Mouse (Mus musculus) midbrain, embryonic 14.5 days (tissue): ENCODE results near the gene Fbxl17. TPM values are rescaled to one million over a fixed set of nuclear protein-coding genes. Genes with fewer than 3 reads are reported as not detected.

Experiments
- ATAC-seq: fragments of 200-750 bp; cut with Nextera tagmentation; 2 replicates; pipeline ENCODE4 v1.8.0; 2017; ENCODE audit warnings: moderate number of reproducible peaks, moderate library complexity; ENCODE audit not compliant: low FRiP score, low TSS enrichment
- DNase-seq: peaks from one replicate; pipeline ENCODE4 v3.0.0-alpha.2; 2015
- H3K27ac ChIP-seq: fragments of 300-500 bp; sonication (generic); replicated peaks from 2 replicates; pipeline ENCODE4 v1.5.1; 2014; ENCODE audit warnings: mild to moderate bottlenecking, low read depth, low read length, moderate library complexity
- H3K27me3 ChIP-seq: fragments of 300-500 bp; sonication (generic); 2 replicates; pipeline ENCODE4 v1.6.1; 2014; ENCODE audit warnings: low read length, control low read depth, mixed read lengths; ENCODE audit not compliant: control insufficient read depth, insufficient read depth
- H3K36me3 ChIP-seq: fragments of 300-500 bp; sonication (generic); 2 replicates; pipeline ENCODE4 v1.6.1; 2014; ENCODE audit warnings: low read length, control low read depth; ENCODE audit not compliant: control insufficient read depth, insufficient read depth
- H3K4me1 ChIP-seq: fragments of 300-500 bp; sonication (generic); 2 replicates; pipeline ENCODE4 v1.6.1; 2014; ENCODE audit warnings: mild to moderate bottlenecking, antibody characterized with exemption, low read length, control low read depth; ENCODE audit not compliant: control insufficient read depth, insufficient read depth
- H3K4me2 ChIP-seq: fragments of 300-500 bp; sonication (generic); 2 replicates; pipeline ENCODE4 v1.6.1; 2014; ENCODE audit warnings: mild to moderate bottlenecking, low read length, moderate library complexity
- H3K4me3 ChIP-seq: fragments of 300-500 bp; sonication (generic); replicated peaks from 2 replicates; pipeline ENCODE4 v1.5.1; 2014; ENCODE audit warnings: low read depth, low read length
- H3K9ac ChIP-seq: fragments of 300-500 bp; sonication (generic); replicated peaks from 2 replicates; pipeline ENCODE4 v1.6.1; 2014; ENCODE audit warnings: mild to moderate bottlenecking, low read length, moderate library complexity
- H3K9me3 ChIP-seq: fragments of 300-500 bp; sonication (generic); 2 replicates; pipeline ENCODE4 v1.6.1; 2016; ENCODE audit warnings: low read length, control low read depth, mixed read lengths; ENCODE audit not compliant: control insufficient read depth
- WGBS: fragments of 180-500 bp; shearing (Covaris S2); extraction: QIAGEN DNeasy Blood & Tissue Kit; methylation state at CpG from one replicate; pipeline ENCODE4 v1.1.7; 2014; 5-methylcytosine and 5-hydroxymethylcytosine counted together
- polyA plus RNA-seq: library from polyadenylated mRNA; unstranded; fragments of >200 nt; fragmentation: Nextera tagmentation; extraction: Ambion mirVana; gene quantifications from 2 replicates; pipeline ENCODE4 v1.2.1, GENCODE M21; 2014

Gene Fbxl17
- polyA plus RNA-seq, 1 experiment from 2014 or later, result 53.5 TPM

- no peak for ATAC-seq
- H3K36me3 ChIP-seq, result no peaks in the 10 kb centered on the region
- H3K4me1 ChIP-seq, result peaks cover 49% of the 10 kb centered on the region
- WGBS, result 52% methylated on average over 5 of the region's 5 CpGs
- H3K9ac ChIP-seq, result no peak overlapping the region
- H3K4me2 ChIP-seq, result no peak overlapping the region
- no peak overlapping the region for H3K4me3 ChIP-seq
- DNase-seq, result no peak
- no peak overlapping the region; the same call in 1 of the 2 replicates for H3K27ac ChIP-seq
- H3K9me3 ChIP-seq, result no peaks in the 10 kb centered on the region
- H3K27me3 ChIP-seq, result no peaks in the 10 kb centered on the region
Observed at GRCm38 (mm10) chr17:63077509-63077908, 422.3 kb downstream of the Fbxl17 start.

- H3K9ac ChIP-seq, result no peak overlapping the region
- no peak for ATAC-seq
- H3K27ac ChIP-seq, result no peak overlapping the region
- H3K9me3 ChIP-seq, result no peaks in the 10 kb centered on the region
- no peaks in the 10 kb centered on the region for H3K36me3 ChIP-seq
- no peaks in the 10 kb centered on the region for H3K27me3 ChIP-seq
- no peak overlapping the region for H3K4me2 ChIP-seq
- H3K4me1 ChIP-seq, result peaks cover 49% of the 10 kb centered on the region
- DNase-seq, result no peak
- 35% methylated on average over 8 of the region's 8 CpGs for whole genome bisulfite sequencing
- H3K4me3 ChIP-seq, result no peak overlapping the region
Observed at GRCm38 (mm10) chr17:63076661-63077060, 423.2 kb downstream of the Fbxl17 start.

GRCm38 (mm10) chr17:63076037-63076426, 423.8 kb downstream of the Fbxl17 start:
- Histone ChIP-seq H3K36me3 (no peaks in the 10 kb centered on the region), H3K9ac (no peak overlapping the region), H3K27ac (no peak overlapping the region), H3K4me2 (no peak overlapping the region), H3K4me3 (no peak overlapping the region), H3K4me1 (peaks cover 53% of the 10 kb centered on the region), H3K27me3 (no peaks in the 10 kb centered on the region), H3K9me3 (no peaks in the 10 kb centered on the region)
- WGBS, result 22% methylated on average over 8 of the region's 8 CpGs
- DNase-seq (no peak), ATAC-seq (no peak)

GRCm38 (mm10) chr17:63075091-63076036, 424.5 kb downstream of the Fbxl17 start:
- DNase-seq (peak; percentile 60), ATAC-seq (peak; percentile 62; the same call in 1 of the 2 replicates)
- WGBS, result 40% methylated on average over 14 of the region's 14 CpGs
- no peak overlapping the region for H3K4me3 ChIP-seq
- H3K9me3 ChIP-seq, result no peaks in the 10 kb centered on the region
- no peaks in the 10 kb centered on the region for H3K36me3 ChIP-seq
- H3K9ac ChIP-seq, result no peak overlapping the region
- peaks cover 59% of the 10 kb centered on the region for H3K4me1 ChIP-seq
- H3K27ac ChIP-seq, result no peak overlapping the region
- H3K27me3 ChIP-seq, result no peaks in the 10 kb centered on the region
- no peak overlapping the region for H3K4me2 ChIP-seq

GRCm38 (mm10) chr17:63073342-63073741, 426.5 kb downstream of the Fbxl17 start:
- DNase-seq, result no peak
- Histone ChIP-seq H3K4me1 (peaks cover 53% of the 10 kb centered on the region), H3K9me3 (no peaks in the 10 kb centered on the region), H3K27ac (no peak overlapping the region), H3K4me3 (no peak overlapping the region), H3K9ac (no peak overlapping the region), H3K4me2 (no peak overlapping the region), H3K36me3 (no peaks in the 10 kb centered on the region), H3K27me3 (no peaks in the 10 kb centered on the region)
- no peak for ATAC-seq
- 57% methylated on average over 6 of the region's 6 CpGs for WGBS

GRCm38 (mm10) chr17:63071134-63071923, 428.5 kb downstream of the Fbxl17 start:
- 61% methylated on average over 15 of the region's 15 CpGs for WGBS
- DNase-seq (no peak), ATAC-seq (no peak)
- Histone ChIP-seq H3K4me3 (no peak overlapping the region), H3K36me3 (no peaks in the 10 kb centered on the region), H3K27me3 (no peaks in the 10 kb centered on the region), H3K4me1 (peaks cover 38% of the 10 kb centered on the region), H3K4me2 (no peak overlapping the region), H3K27ac (no peak overlapping the region), H3K9ac (no peak overlapping the region), H3K9me3 (no peaks in the 10 kb centered on the region)

GRCm38 (mm10) chr17:63070161-63070761, 429.6 kb downstream of the Fbxl17 start:
- Histone ChIP-seq H3K4me2 (no peak overlapping the region), H3K9ac (no peak overlapping the region), H3K27ac (0 out of 2 replicates have a peak overlapping the region, but pooled peaks have one; percentile 15), H3K4me3 (no peak overlapping the region), H3K9me3 (no peaks in the 10 kb centered on the region), H3K4me1 (peaks cover 32% of the 10 kb centered on the region), H3K27me3 (no peaks in the 10 kb centered on the region), H3K36me3 (no peaks in the 10 kb centered on the region)
- DNase-seq (no peak), ATAC-seq (peak; percentile 20; the same call in 1 of the 2 replicates)
- 10% methylated on average over 5 of the region's 5 CpGs for WGBS

- Histone ChIP-seq H3K36me3 (no peaks in the 10 kb centered on the region; the same call in 1 of the 2 replicates), H3K9ac (no peak overlapping the region), H3K4me3 (no peak overlapping the region), H3K27ac (no peak overlapping the region; the same call in 1 of the 2 replicates), H3K4me1 (peaks cover 10% of the 10 kb centered on the region), H3K9me3 (no peaks in the 10 kb centered on the region), H3K27me3 (no peaks in the 10 kb centered on the region), H3K4me2 (no peak overlapping the region)
- no peak for DNase-seq
- WGBS, result 6% methylated on average over 5 of the region's 5 CpGs
- ATAC-seq, result no peak
Observed at GRCm38 (mm10) chr17:63062785-63063184, 437.0 kb downstream of the Fbxl17 start.
